Mouse (Mus musculus) heart, embryonic 16.5 days (tissue): ENCODE measurements around the gene Slc25a10. TPM values are rescaled to one million over a fixed set of nuclear protein-coding genes. Genes with fewer than 3 reads are reported as not detected.
"Not testable (repeated sequence)": the region's sequence is repeated elsewhere in the genome, so short reads cannot be mapped to it uniquely, and the experiment has no call there.

ENCODE experiments used
- ATAC-seq: fragments of 200-750 bp; cut with Nextera tagmentation; replicated peaks from 2 replicates; pipeline ENCODE4 v1.8.0; 2017; ENCODE audit warnings: moderate number of reproducible peaks; ENCODE audit not compliant: insufficient read depth, low FRiP score; ENCODE audit errors: extremely low read depth
- H3K27ac ChIP-seq: fragments of 300-500 bp; sonication (generic); 2 replicates; pipeline ENCODE4 v1.5.1; 2014; ENCODE audit warnings: mild to moderate bottlenecking, low read length, control low read depth, moderate library complexity
- H3K27me3 ChIP-seq: fragments of 300-500 bp; sonication (generic); 2 replicates; pipeline ENCODE4 v1.6.1; 2014; ENCODE audit warnings: low read length, mixed read lengths; ENCODE audit not compliant: control insufficient read depth, insufficient read depth
- H3K36me3 ChIP-seq: fragments of 300-500 bp; sonication (generic); 2 replicates; pipeline ENCODE4 v1.6.1; 2014; ENCODE audit not compliant: control insufficient read depth, insufficient read depth
- H3K4me1 ChIP-seq: fragments of 300-500 bp; sonication (generic); 2 replicates; pipeline ENCODE4 v1.6.1; 2014; ENCODE audit warnings: low read length, mixed read lengths; ENCODE audit not compliant: control insufficient read depth, insufficient read depth
- H3K4me2 ChIP-seq: fragments of 300-500 bp; sonication (generic); 2 replicates; pipeline ENCODE4 v1.6.1; 2014; ENCODE audit warnings: low read depth, mild to moderate bottlenecking, control low read depth, low read length
- H3K4me3 ChIP-seq: fragments of 300-500 bp; sonication (generic); 2 replicates; pipeline ENCODE4 v1.5.1; 2014; ENCODE audit warnings: mild to moderate bottlenecking, control low read depth, low read length
- H3K9ac ChIP-seq: fragments of 300-500 bp; sonication (generic); 2 replicates; pipeline ENCODE4 v1.6.1; 2014; ENCODE audit warnings: low read length, control low read depth
- H3K9me3 ChIP-seq: fragments of 300-500 bp; sonication (generic); replicated peaks from 2 replicates; pipeline ENCODE4 v1.6.1; 2016; ENCODE audit warnings: low read length; ENCODE audit not compliant: control insufficient read depth
- WGBS: fragments of 180-500 bp; shearing (Covaris S2); extraction: QIAGEN DNeasy Blood & Tissue Kit; methylation state at CpG from one replicate; pipeline ENCODE4 v1.1.7; 2014; 5-methylcytosine and 5-hydroxymethylcytosine counted together
- polyA plus RNA-seq: library from polyadenylated mRNA; unstranded; fragments of >200 nt; fragmentation: Nextera tagmentation; extraction: Ambion mirVana; gene quantifications from 2 replicates; pipeline ENCODE4 v1.2.1, GENCODE M21; 2015

Slc25a10 gene
- polyA plus RNA-seq, 1 experiment from 2014 or later: 39.6 TPM

DNA sequence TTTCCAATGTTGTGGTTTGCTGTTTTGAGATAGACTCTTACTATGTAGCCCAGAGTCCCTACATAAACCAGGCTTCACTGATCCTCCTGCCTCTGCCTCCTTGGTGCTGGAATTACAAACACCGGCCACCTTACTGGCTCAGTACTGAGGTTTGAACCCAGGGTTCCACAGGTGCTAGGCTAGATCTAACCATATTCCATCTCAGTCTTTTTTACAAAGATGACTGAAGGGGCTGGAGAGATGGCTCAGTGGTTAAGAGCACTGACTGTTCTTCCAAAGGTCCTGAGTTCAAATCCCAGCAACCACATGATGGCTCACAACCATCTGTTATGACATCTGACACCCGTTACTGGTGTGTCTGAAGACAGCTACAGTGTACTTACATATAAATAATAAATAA is 22.6 kb downstream of the Slc25a10 start:
- WGBS: 85% methylated on average over 2 of the region's 2 CpGs
- H3K9ac ChIP-seq, ATAC-seq, H3K4me1 ChIP-seq, H3K27me3 ChIP-seq, H3K4me3 ChIP-seq, H3K27ac ChIP-seq, H3K36me3 ChIP-seq, H3K4me2 ChIP-seq, H3K9me3 ChIP-seq: not testable (repeated sequence)

DNA sequence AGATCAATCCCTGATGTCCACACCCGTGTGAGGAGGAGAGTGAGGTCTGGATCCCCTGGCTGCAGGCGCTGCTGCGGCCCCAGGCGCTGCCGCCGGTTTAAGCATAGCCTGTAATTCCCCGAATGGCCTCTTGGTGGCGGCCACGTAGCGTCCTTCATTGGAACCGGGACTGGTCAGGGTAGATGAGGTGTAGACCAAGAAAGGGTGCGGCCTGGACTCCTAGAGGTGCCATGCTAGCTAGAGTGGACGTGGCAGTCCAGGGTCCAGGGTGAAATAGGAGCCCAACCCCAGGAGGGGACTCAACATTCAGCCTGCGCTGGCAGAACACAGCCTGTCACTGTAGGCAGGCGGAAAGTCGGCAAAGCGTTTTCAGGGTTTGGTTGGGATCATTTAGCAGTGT is 24.0 kb downstream of the Slc25a10 start:
- ATAC-seq: 0 out of 2 replicates have a peak, but pooled peaks have one; percentile 11
- WGBS: 17% methylated on average over 17 of the region's 17 CpGs
- H3K9me3 ChIP-seq: no peaks in the 10 kb centered on the region
- H3K27me3 ChIP-seq: no peaks in the 10 kb centered on the region
- no peak overlapping the region for H3K9ac ChIP-seq
- no peak overlapping the region for H3K4me2 ChIP-seq
- no peak overlapping the region for H3K4me3 ChIP-seq
- no peak overlapping the region for H3K27ac ChIP-seq
- peaks cover 8% of the 10 kb centered on the region for H3K4me1 ChIP-seq
- no peaks in the 10 kb centered on the region for H3K36me3 ChIP-seq

GRCm38 (mm10) chr11:120517147-120517546 is 25.5 kb downstream of the Slc25a10 start:
- H3K9ac ChIP-seq: no peak overlapping the region
- no peak for ATAC-seq
- no peak overlapping the region for H3K4me2 ChIP-seq
- H3K4me1 ChIP-seq: peaks cover 12% of the 10 kb centered on the region
- H3K27me3 ChIP-seq: no peaks in the 10 kb centered on the region
- H3K9me3 ChIP-seq: no peaks in the 10 kb centered on the region
- WGBS: 86% methylated on average over 4 of the region's 4 CpGs
- H3K36me3 ChIP-seq: no peaks in the 10 kb centered on the region
- H3K4me3 ChIP-seq: no peak overlapping the region
- H3K27ac ChIP-seq: no peak overlapping the region

DNA sequence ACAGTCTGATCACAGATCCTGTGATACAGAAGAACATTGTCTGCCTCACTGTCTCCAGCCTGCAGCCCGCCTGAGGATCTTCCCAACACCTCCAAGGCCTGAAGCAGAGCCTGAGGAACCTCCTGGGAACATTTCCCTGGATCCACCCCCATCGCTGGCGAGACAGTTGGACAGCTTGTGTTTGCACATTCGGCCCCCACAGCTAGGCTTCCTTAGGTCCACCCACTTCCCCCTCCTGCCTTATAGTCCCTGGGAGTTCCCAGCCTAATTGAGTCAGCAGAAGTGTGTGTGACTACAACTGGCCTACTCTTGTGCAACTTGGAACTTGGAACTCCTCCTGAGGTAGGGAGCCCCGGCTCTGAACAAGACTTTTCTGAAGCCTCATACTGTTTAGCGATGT is 26.4 kb downstream of the Slc25a10 start:
- ATAC-seq: 0 out of 2 replicates have a peak, but pooled peaks have one; percentile 38
- Histone ChIP-seq H3K4me1 (peaks cover 12% of the 10 kb centered on the region), H3K9ac (no peak overlapping the region), H3K4me3 (no peak overlapping the region), H3K36me3 (no peaks in the 10 kb centered on the region), H3K4me2 (no peak overlapping the region), H3K9me3 (no peaks in the 10 kb centered on the region), H3K27ac (peak overlapping the region; percentile 31), H3K27me3 (no peaks in the 10 kb centered on the region; the same call in 1 of the 2 replicates)
- WGBS: 56% methylated on average over 6 of the region's 6 CpGs

DNA sequence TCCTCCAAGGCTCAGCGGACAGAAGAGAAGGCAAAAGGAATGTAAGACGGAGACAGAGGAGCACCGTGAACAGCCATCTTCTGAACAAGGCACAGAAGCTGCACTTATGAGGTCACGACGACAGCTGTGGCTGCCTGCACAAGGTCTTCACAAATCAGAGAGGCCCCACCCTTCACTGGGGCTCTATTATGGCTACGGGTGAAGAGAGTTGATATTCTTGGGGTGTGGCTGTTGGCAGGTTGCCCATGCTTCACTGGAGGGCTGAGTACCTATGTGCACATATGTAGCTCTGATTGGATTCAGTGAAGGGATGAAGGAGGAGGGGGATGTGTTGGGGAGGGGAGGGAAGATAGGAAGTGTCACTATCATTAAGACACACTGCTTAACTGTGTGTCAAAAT is 26.9 kb downstream of the Slc25a10 start:
- 55% methylated on average over 6 of the region's 6 CpGs for WGBS
- no peak overlapping the region for H3K9ac ChIP-seq
- no peaks in the 10 kb centered on the region for H3K9me3 ChIP-seq
- no peak for ATAC-seq
- peak overlapping the region; percentile 31 for H3K27ac ChIP-seq
- H3K36me3 ChIP-seq: no peaks in the 10 kb centered on the region
- H3K4me3 ChIP-seq: no peak overlapping the region
- no peaks in the 10 kb centered on the region; the same call in 1 of the 2 replicates for H3K27me3 ChIP-seq
- no peak overlapping the region for H3K4me2 ChIP-seq
- H3K4me1 ChIP-seq: peaks cover 12% of the 10 kb centered on the region

GRCm38 (mm10) chr11:120519738-120520137 is 28.1 kb downstream of the Slc25a10 start:
- Histone ChIP-seq H3K4me1 (peaks cover 12% of the 10 kb centered on the region), H3K27me3 (no peaks in the 10 kb centered on the region; the same call in 1 of the 2 replicates), H3K27ac (peak overlapping the region; percentile 63), H3K4me2 (peak overlapping the region; percentile 20), H3K4me3 (no peak overlapping the region), H3K9me3 (no peaks in the 10 kb centered on the region), H3K9ac (peak overlapping the region; percentile 55), H3K36me3 (no peaks in the 10 kb centered on the region)
- peak; percentile 71 for ATAC-seq
- 27% methylated on average over 9 of the region's 9 CpGs for WGBS

GRCm38 (mm10) chr11:120520498-120520897 is 28.9 kb downstream of the Slc25a10 start:
- Histone ChIP-seq H3K4me2 (no peak overlapping the region), H3K4me1 (peaks cover 12% of the 10 kb centered on the region), H3K36me3 (no peaks in the 10 kb centered on the region), H3K9ac (no peak overlapping the region), H3K27me3 (no peaks in the 10 kb centered on the region; the same call in 1 of the 2 replicates), H3K9me3 (no peaks in the 10 kb centered on the region), H3K4me3 (no peak overlapping the region), H3K27ac (no peak overlapping the region; the same call in 1 of the 2 replicates)
- WGBS: 58% methylated on average over 9 of the region's 9 CpGs
- no peak for ATAC-seq

DNA sequence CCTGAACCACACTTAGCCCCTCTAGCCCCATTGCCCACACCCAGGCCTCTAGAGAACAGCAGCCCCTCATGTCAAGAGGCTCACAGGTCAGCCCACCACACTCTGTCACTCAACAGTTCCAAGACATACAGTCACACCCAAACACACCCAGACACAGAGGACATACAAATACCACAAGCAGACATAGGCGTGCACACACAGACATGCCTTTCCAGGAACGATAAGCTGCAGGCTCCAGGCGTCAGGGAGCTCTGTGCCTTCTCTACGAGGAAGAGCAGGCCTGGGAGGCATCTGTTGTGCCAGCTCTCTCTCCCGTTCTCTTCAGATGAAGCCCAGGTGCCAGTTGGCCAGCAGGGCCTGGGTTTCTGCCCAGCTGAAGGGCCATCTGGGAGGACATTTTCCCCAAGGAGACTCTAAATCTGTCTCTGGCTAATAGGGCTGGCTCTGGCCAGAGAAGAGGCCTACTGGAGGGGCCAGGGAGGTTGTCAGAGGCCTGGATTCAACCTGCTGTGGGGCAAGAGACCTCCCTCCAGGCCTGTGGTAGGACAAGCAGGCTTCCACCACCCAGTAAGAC is 29.4 kb downstream of the Slc25a10 start:
- no peak overlapping the region for H3K4me2 ChIP-seq
- H3K4me1 ChIP-seq: peaks cover 12% of the 10 kb centered on the region
- H3K27ac ChIP-seq: peak overlapping the region; percentile 64
- ATAC-seq: 0 out of 2 replicates have a peak, but pooled peaks have one; percentile 21
- no peaks in the 10 kb centered on the region; the same call in 1 of the 2 replicates for H3K27me3 ChIP-seq
- peak overlapping the region; percentile 47 for H3K9ac ChIP-seq
- no peaks in the 10 kb centered on the region for H3K9me3 ChIP-seq
- H3K4me3 ChIP-seq: no peak overlapping the region
- 49% methylated on average over 5 of the region's 5 CpGs for WGBS
- no peaks in the 10 kb centered on the region for H3K36me3 ChIP-seq

- H3K27ac ChIP-seq: no peak overlapping the region
Measured at GRCm38 (mm10) chr11:120522581-120522980, 30.9 kb downstream of the Slc25a10 start.

More at GRCm38 (mm10) chr11:120522581-120522980, 30.9 kb downstream of the Slc25a10 start:
- Histone ChIP-seq H3K4me2 (no peak overlapping the region), H3K4me1 (peaks cover 12% of the 10 kb centered on the region), H3K27me3 (peaks cover 3% of the 10 kb centered on the region), H3K9me3 (no peaks in the 10 kb centered on the region), H3K9ac (no peak overlapping the region), H3K36me3 (no peaks in the 10 kb centered on the region), H3K4me3 (no peak overlapping the region)
- 82% methylated on average over 8 of the region's 8 CpGs for WGBS
- ATAC-seq: no peak
